ENCODE assay signal across 8 mouse cellular contexts in genomic region chr7:123084708-123085107, GRCm38 (mm10). TPM values are rescaled to one million over a fixed set of nuclear protein-coding genes. Genes with fewer than 3 reads are reported as not detected.
A peak's percentile ranks its signal among the peaks of the same experiment; 100 is the strongest.
DNase-seq lines count a peak whose midpoint lies in the region; ATAC-seq and TF ChIP-seq lines count a peak whose summit lies in the region.

No protein-coding gene starts in this region.

- no peaks in the 10 kb centered on the region for H3K27me3 ChIP-seq in E14TG2a.4 (ENCODE audit: insufficient read depth, low read length)
- no peaks in the 10 kb centered on the region for H3K27me3 ChIP-seq in forebrain, postnatal 0 days (ENCODE audit: insufficient read depth, low read length)
- H3K27me3 ChIP-seq in small intestine, adult 2 months (ENCODE audit: control insufficient read depth, insufficient read depth, low read length): 0 out of 2 replicates have a peak, but pooled peaks cover 3% of the 10 kb centered on the region

- WGBS in forebrain, postnatal 0 days: 9% methylated on average over 13 of the region's 13 CpGs
- 10% methylated on average over 13 of the region's 13 CpGs for WGBS in macrophage (ENCODE audit: missing documents)
- 21% methylated on average over 13 of the region's 13 CpGs for WGBS in small intestine, adult 2 months

- TF ChIP-seq POLR2A in small intestine, adult 2 months (IDR thresholded peaks at IDR 0.05; ENCODE audit: low read depth, low read length): no peak

- H3K36me3 ChIP-seq in E14TG2a.4 (ENCODE audit: insufficient read depth, low read length): no peaks in the 10 kb centered on the region
- no peaks in the 10 kb centered on the region for H3K36me3 ChIP-seq in forebrain, postnatal 0 days (ENCODE audit: insufficient read depth)
- H3K36me3 ChIP-seq in macrophage (ENCODE audit: inconsistent target): no peaks in the 10 kb centered on the region
- no peaks in the 10 kb centered on the region for H3K36me3 ChIP-seq in small intestine, adult 2 months (ENCODE audit: control insufficient read depth, insufficient read depth, low read length)

- ATAC-seq in forebrain, postnatal 0 days: peak; percentile 82

- no peaks in the 10 kb centered on the region for H3K79me2 ChIP-seq in macrophage (ENCODE audit: inconsistent target)

- H3K4me1 ChIP-seq in E14TG2a.4 (replicated peaks; ENCODE audit: low read depth, low read length): peaks cover 37% of the 10 kb centered on the region
- H3K4me1 ChIP-seq in forebrain, postnatal 0 days (ENCODE audit: insufficient read depth): peaks cover 16% of the 10 kb centered on the region
- H3K4me1 ChIP-seq in small intestine, adult 2 months (ENCODE audit: control insufficient read depth, insufficient read depth, insufficient read length, low read length): no peaks in the 10 kb centered on the region

- H3K9me3 ChIP-seq in E14TG2a.4 (ENCODE audit: low read length): no peaks in the 10 kb centered on the region
- no peaks in the 10 kb centered on the region for H3K9me3 ChIP-seq in forebrain, postnatal 0 days (ENCODE audit: low read length)

- no peak for TF ChIP-seq CTCF in E14TG2a.4 (conservative IDR thresholded peaks at IDR 0.05; ENCODE audit: low read length)
- TF ChIP-seq CTCF in forebrain, postnatal 0 days (IDR thresholded peaks at IDR 0.05; ENCODE audit: low read depth): no peak
- no peak for TF ChIP-seq CTCF in small intestine, adult 2 months (IDR thresholded peaks at IDR 0.05; ENCODE audit: extremely low read depth, insufficient read length, insufficient replicate concordance, low read depth, low read length)

- no peak overlapping the region for H3K9ac ChIP-seq in forebrain, postnatal 0 days

- peak; percentile 39 for DNase-seq in embryo, embryonic 10 days (ENCODE audit: low spot score)
- no peak for DNase-seq in embryo, embryonic 9.5 days (ENCODE audit: extremely low spot score)
- peak; percentile 83 for DNase-seq in forebrain, postnatal 0 days
- DNase-seq in kidney, adult 9 months: peak; percentile 40
- no peak for DNase-seq in ovary, adult 18-20 months (ENCODE audit: low spot score)

- H3K4me2 ChIP-seq in forebrain, postnatal 0 days (ENCODE audit: low read depth): peak overlapping the region; percentile 50

- H3K4me3 ChIP-seq in E14TG2a.4 (replicated peaks; ENCODE audit: low read length): peak overlapping the region; percentile 14; the same call in 1 of the 2 replicates
- H3K4me3 ChIP-seq in forebrain, postnatal 0 days (ENCODE audit: low read depth, low read length): peak overlapping the region; percentile 20
- H3K4me3 ChIP-seq in macrophage (ENCODE audit: inconsistent target): no peak overlapping the region
- peak overlapping the region; percentile 1; the same call in 1 of the 2 replicates for H3K4me3 ChIP-seq in small intestine, adult 2 months (ENCODE audit: low read depth, low read length)

- peak overlapping the region; percentile 83 for H3K27ac ChIP-seq in forebrain, postnatal 0 days (ENCODE audit: low read depth, low read length)
- H3K27ac ChIP-seq in macrophage: peak overlapping the region; percentile 77; the same call in 1 of the 2 replicates
- no peak overlapping the region for H3K27ac ChIP-seq in small intestine, adult 2 months (ENCODE audit: insufficient read depth, low read depth, low read length)

RNA-seq across cellular contexts. Expression of gene Tnrc6a, which starts 39.0 kb away (rescaled TPM):
- 38.4 and 48.0 TPM in 2 replicates for total RNA-seq in forebrain, postnatal 0 days (2014; rRNA removed)
- polyA plus RNA-seq in forebrain, postnatal 0 days (2015; fragmentation: Nextera tagmentation; extraction: Ambion mirVana): 30.8 and 40.7 TPM in 2 replicates
- total RNA-seq in macrophage (2018; cell fraction: chromatin; rRNA removed): 100 to 1,000 TPM; 104 to 265 (median 210) TPM
- 10 to 100 TPM; 16.6 to 35.7 (median 26.2) TPM for total RNA-seq in macrophage (2018; cell fraction: cytosol; rRNA removed)
- total RNA-seq in macrophage (2018; cell fraction: nucleus; rRNA removed): 100 to 1,000 TPM in 15 of 26 experiments, 10 to 100 TPM in 11; 57.3 to 182 (median 106) TPM
- polyA plus RNA-seq in macrophage (2018): 25.7 to 28.4 TPM (median 27.9 TPM) in 3 replicates
- polyA plus RNA-seq in small intestine, adult 2 months (2012; rRNA removed): 19.4 and 33.7 TPM in 2 replicates

Comparison
In these comparisons a context has a peak if more than half of its experiments do, and no peak if none do; other contexts are left out.
1. DNase-seq: peak in embryo, embryonic 10 days (single experiment), forebrain, postnatal 0 days (single experiment) and kidney, adult 9 months (single experiment); none in embryo, embryonic 9.5 days (single experiment) and ovary, adult 18-20 months (single experiment).